Mouse (Mus musculus): Measurements from ENCODE around the gene Sptbn4.

DNA sequence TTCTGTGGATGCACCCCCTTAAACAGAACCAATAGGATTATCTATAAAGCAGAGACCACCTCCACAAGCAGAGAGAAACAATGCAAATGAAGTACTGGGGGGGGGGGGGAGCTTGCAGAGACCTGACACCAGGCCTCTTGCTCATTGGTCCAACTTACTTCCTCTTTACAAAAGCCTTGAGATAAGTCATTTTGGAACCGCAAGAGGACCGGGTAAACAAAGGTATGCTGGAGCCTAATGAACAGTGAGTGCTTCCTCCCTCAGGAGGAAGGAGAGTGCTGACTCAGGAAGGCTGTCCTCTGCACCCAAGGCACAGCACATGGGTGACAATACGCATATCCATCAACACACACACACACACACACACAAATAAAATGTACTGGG is 89.9 kb downstream of the Sptbn4 start:
- TF ChIP-seq CTCF (conservative IDR thresholded peaks at IDR 0.05; ENCODE audit: insufficient read depth, insufficient read length, low read depth, low read length) = no peak
- no peak for TF ChIP-seq POLR2A (IDR thresholded peaks at IDR 0.05; ENCODE audit: low read depth, low read length)
